Mouse (Mus musculus): ENCODE measurements around the gene Rhbdl1. TPM values are rescaled to one million over a fixed set of nuclear protein-coding genes. Genes with fewer than 3 reads are reported as not detected.
A peak's percentile ranks its signal among the peaks of the same experiment; 100 is the strongest.

The Rhbdl1 gene
- total RNA-seq, 1 experiment, result 1.1 TPM

DNA sequence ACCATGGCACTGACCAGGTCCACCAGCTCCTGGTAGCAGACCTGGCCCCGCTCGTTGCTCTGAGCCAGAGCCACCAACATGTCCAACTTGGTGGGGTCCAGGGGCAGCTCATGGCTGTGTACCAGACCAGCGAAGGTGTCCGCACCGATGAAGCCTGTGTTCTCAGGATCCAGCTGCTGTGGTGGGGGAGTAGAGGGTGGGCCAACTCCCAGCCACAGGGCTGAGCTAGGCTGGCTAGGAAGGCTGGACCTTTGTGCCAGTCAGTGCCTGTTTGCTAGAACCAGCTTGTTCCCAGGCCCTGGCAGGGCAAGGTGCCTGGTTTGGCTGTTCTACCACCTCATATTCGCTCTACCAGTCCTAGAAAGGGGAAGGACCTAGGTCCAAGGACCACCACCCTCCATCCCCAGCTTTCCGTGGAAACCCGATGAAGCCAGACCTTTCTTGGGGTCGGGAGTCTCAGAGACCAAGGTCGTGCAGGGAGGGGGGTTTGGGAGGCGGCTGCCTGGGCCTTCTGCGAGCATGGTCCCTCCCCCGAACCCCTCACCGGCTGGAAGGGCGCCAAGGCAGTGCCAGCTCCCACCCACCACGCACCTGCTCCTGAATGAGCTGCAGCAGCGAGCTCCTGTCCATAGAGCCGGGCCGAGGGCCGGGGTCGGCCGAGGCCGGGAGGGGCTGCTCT is 559 bp downstream of the Rhbdl1 start:
- no peak for DNase-seq (ENCODE audit: low read depth, low spot score)
- H3K4me3 ChIP-seq (ENCODE audit: insufficient read depth in 1 of 2, low read depth in 1 of 2, low read length in 2 of 2, poor library complexity in 1 of 2, severe bottlenecking in 1 of 2), result peak overlapping the region; percentile 23 to 41; a peak in 3 of 4 replicates
- peaks cover under 1 to 23% of the 10 kb centered on the region in 2 experiments; a peak in 1 of 4 replicates for H3K4me1 ChIP-seq (ENCODE audit: control insufficient read depth in 2 of 2, insufficient read depth in 2 of 2, low read length in 2 of 2, poor library complexity in 1 of 2)
- no peak overlapping the region for H3K27ac ChIP-seq (ENCODE audit: insufficient read depth, low read depth, low read length, poor library complexity, severe bottlenecking)
- peaks cover 51% of the 10 kb centered on the region for H3K36me3 ChIP-seq (ENCODE audit: control insufficient read depth, insufficient read depth, low read length, poor library complexity, severe bottlenecking)
- no peaks in the 10 kb centered on the region for H3K9me3 ChIP-seq (ENCODE audit: control insufficient read depth, insufficient read depth, low read depth, low read length)
- H3K9ac ChIP-seq (ENCODE audit: insufficient read depth, low read depth, low read length, poor library complexity, severe bottlenecking), result peak overlapping the region; percentile 20; the same call in 1 of the 2 replicates
- in situ Hi-C loops (cut with MboI; ENCODE audit: low sequenced_read_pairs in 2 of 2, unreplicated experiment in 2 of 2), result no loop called here
- TF ChIP-seq HCFC1 (IDR thresholded peaks at IDR 0.05; ENCODE audit: borderline replicate concordance, insufficient read depth, low read length) (no peak), CHD2 (IDR thresholded peaks at IDR 0.05; ENCODE audit: low read depth, low read length) (no peak), MAFK (IDR thresholded peaks at IDR 0.05; ENCODE audit: insufficient read depth, low read depth, low read length) (no peak), ZNF384 (IDR thresholded peaks at IDR 0.05; ENCODE audit: low read depth, low read length) (no peak), ZC3H11A (IDR thresholded peaks at IDR 0.05; ENCODE audit: borderline replicate concordance, low read depth, low read length) (no peak)

DNA sequence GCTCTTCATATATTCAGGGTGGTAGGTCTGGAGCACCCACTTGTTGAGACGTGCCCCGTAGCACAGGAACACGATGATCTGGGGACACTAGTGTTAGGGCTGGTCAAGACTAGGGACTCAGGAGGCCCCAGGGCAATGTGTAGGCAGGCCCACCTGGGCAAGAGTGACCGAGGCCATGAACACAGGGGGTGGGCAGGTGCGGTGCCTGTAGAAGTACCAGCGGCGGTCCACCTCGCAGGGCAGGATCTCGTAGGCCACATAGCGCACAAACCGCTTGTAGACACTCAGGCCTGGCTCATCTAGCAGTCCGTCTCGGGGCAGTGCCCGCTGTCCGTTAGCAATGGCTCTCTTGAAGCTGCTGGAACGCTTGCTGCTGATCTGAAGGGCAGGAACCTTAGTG is 1.3 kb downstream of the Rhbdl1 start:
- in situ Hi-C loops (cut with MboI; ENCODE audit: low sequenced_read_pairs in 2 of 2, unreplicated experiment in 2 of 2), result no loop called here
- H3K9ac ChIP-seq (ENCODE audit: insufficient read depth, low read depth, low read length, poor library complexity, severe bottlenecking), result no peak overlapping the region
- H3K9me3 ChIP-seq (ENCODE audit: control insufficient read depth, insufficient read depth, low read depth, low read length), result no peaks in the 10 kb centered on the region
- H3K27ac ChIP-seq (ENCODE audit: insufficient read depth, low read depth, low read length, poor library complexity, severe bottlenecking), result no peak overlapping the region
- peaks cover 2 to 26% of the 10 kb centered on the region in 2 experiments; a peak in 1 of 4 replicates for H3K4me1 ChIP-seq (ENCODE audit: control insufficient read depth in 2 of 2, insufficient read depth in 2 of 2, low read length in 2 of 2, poor library complexity in 1 of 2)
- TF ChIP-seq ZC3H11A (IDR thresholded peaks at IDR 0.05; ENCODE audit: borderline replicate concordance, low read depth, low read length) (no peak), MAFK (IDR thresholded peaks at IDR 0.05; ENCODE audit: insufficient read depth, low read depth, low read length) (no peak), ZNF384 (IDR thresholded peaks at IDR 0.05; ENCODE audit: low read depth, low read length) (no peak), HCFC1 (IDR thresholded peaks at IDR 0.05; ENCODE audit: borderline replicate concordance, insufficient read depth, low read length) (no peak), CHD2 (IDR thresholded peaks at IDR 0.05; ENCODE audit: low read depth, low read length) (no peak)
- H3K4me3 ChIP-seq (ENCODE audit: insufficient read depth in 1 of 2, low read depth in 1 of 2, low read length in 2 of 2, poor library complexity in 1 of 2, severe bottlenecking in 1 of 2), result no peak overlapping the region
- H3K36me3 ChIP-seq (ENCODE audit: control insufficient read depth, insufficient read depth, low read length, poor library complexity, severe bottlenecking), result peaks cover 51% of the 10 kb centered on the region
- DNase-seq (ENCODE audit: low read depth, low spot score), result no peak

DNA sequence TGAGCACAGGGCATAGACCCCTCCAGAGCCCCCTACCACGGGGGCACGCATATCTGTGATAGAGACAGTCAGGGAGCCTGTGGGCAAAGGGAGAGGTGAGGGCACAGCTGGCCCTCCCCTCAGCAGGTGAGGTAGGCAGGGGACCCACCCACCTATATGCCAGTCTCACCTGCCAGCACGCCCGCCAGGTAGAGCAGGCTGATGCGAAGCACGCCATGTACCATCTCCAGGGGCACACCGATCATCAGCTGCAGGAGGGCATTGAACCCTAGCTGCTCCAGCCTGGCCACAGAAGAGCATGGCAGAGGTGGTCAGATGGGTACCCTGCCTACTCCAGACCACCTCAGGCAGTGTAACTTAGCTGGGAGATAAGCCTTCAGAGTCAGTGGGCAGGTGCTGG is 1.8 kb downstream of the Rhbdl1 start:
- Histone ChIP-seq H3K9me3 (ENCODE audit: control insufficient read depth, insufficient read depth, low read depth, low read length) (no peaks in the 10 kb centered on the region), H3K9ac (ENCODE audit: insufficient read depth, low read depth, low read length, poor library complexity, severe bottlenecking) (no peak overlapping the region), H3K36me3 (ENCODE audit: control insufficient read depth, insufficient read depth, low read length, poor library complexity, severe bottlenecking) (peaks cover 51% of the 10 kb centered on the region), H3K4me1 (ENCODE audit: control insufficient read depth in 2 of 2, insufficient read depth in 2 of 2, low read length in 2 of 2, poor library complexity in 1 of 2) (peaks cover 2 to 26% of the 10 kb centered on the region in 2 experiments; a peak in 1 of 4 replicates), H3K27ac (ENCODE audit: insufficient read depth, low read depth, low read length, poor library complexity, severe bottlenecking) (no peak overlapping the region), H3K4me3 (ENCODE audit: insufficient read depth in 1 of 2, low read depth in 1 of 2, low read length in 2 of 2, poor library complexity in 1 of 2, severe bottlenecking in 1 of 2) (no peak overlapping the region)
- in situ Hi-C loops (cut with MboI; ENCODE audit: low sequenced_read_pairs in 2 of 2, unreplicated experiment in 2 of 2), result no loop called here
- DNase-seq (ENCODE audit: low read depth, low spot score), result no peak
- TF ChIP-seq HCFC1 (IDR thresholded peaks at IDR 0.05; ENCODE audit: borderline replicate concordance, insufficient read depth, low read length) (no peak), MAFK (IDR thresholded peaks at IDR 0.05; ENCODE audit: insufficient read depth, low read depth, low read length) (no peak), ZNF384 (IDR thresholded peaks at IDR 0.05; ENCODE audit: low read depth, low read length) (no peak), ZC3H11A (IDR thresholded peaks at IDR 0.05; ENCODE audit: borderline replicate concordance, low read depth, low read length) (no peak), CHD2 (IDR thresholded peaks at IDR 0.05; ENCODE audit: low read depth, low read length) (no peak)

DNA sequence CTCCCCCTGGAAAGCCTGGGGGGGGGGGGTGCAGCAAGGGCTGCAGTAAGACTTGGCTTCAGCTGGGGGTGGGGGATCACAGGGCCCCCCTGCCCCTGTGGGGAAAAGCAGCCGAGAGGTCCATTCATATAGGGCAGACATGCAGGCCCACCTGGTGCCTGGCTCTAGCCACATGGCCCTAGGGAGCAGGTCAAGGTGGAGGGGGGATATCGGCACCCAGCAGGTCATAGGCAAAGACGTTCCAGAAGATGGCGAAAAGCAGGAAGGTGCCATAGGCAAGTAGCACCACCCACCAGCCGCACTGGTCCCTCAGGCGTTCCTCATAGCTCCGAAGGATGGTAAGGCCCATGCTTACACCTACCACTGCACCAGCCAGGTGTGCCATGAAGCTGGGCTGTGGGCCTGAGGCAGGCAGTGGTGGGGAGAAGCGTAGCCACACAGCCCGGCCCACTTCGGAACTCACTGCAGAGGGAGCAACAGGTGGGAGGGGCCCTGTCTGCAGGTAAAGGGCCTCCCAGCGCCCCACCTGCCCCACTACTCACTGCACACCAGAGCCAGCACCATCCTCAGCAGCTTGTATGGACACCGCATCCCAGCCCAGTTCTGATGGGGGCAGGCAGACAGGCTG is 2.4 kb downstream of the Rhbdl1 start:
- Histone ChIP-seq H3K9ac (ENCODE audit: insufficient read depth, low read depth, low read length, poor library complexity, severe bottlenecking) (no peak overlapping the region), H3K4me3 (ENCODE audit: insufficient read depth in 1 of 2, low read depth in 1 of 2, low read length in 2 of 2, poor library complexity in 1 of 2, severe bottlenecking in 1 of 2) (no peak overlapping the region), H3K9me3 (ENCODE audit: control insufficient read depth, insufficient read depth, low read depth, low read length) (no peaks in the 10 kb centered on the region), H3K4me1 (ENCODE audit: control insufficient read depth in 2 of 2, insufficient read depth in 2 of 2, low read length in 2 of 2, poor library complexity in 1 of 2) (peaks cover 2 to 26% of the 10 kb centered on the region in 2 experiments; a peak in 1 of 4 replicates), H3K27ac (ENCODE audit: insufficient read depth, low read depth, low read length, poor library complexity, severe bottlenecking) (no peak overlapping the region), H3K36me3 (ENCODE audit: control insufficient read depth, insufficient read depth, low read length, poor library complexity, severe bottlenecking) (peaks cover 50% of the 10 kb centered on the region)
- DNase-seq (ENCODE audit: low read depth, low spot score), result no peak
- TF ChIP-seq ZC3H11A (IDR thresholded peaks at IDR 0.05; ENCODE audit: borderline replicate concordance, low read depth, low read length), result no peak
- TF ChIP-seq HCFC1 (IDR thresholded peaks at IDR 0.05; ENCODE audit: borderline replicate concordance, insufficient read depth, low read length), result no peak
- no peak for TF ChIP-seq ZNF384 (IDR thresholded peaks at IDR 0.05; ENCODE audit: low read depth, low read length)
- TF ChIP-seq CHD2 (IDR thresholded peaks at IDR 0.05; ENCODE audit: low read depth, low read length), result no peak
- no peak for TF ChIP-seq MAFK (IDR thresholded peaks at IDR 0.05; ENCODE audit: insufficient read depth, low read depth, low read length)
- in situ Hi-C loops (cut with MboI; ENCODE audit: low sequenced_read_pairs in 2 of 2, unreplicated experiment in 2 of 2), result no loop called here

Data from ES-E14 (cell line).